Mouse (Mus musculus) adrenal gland, postnatal 0 days (tissue): ENCODE measurements around the gene Ptpro. TPM values are rescaled to one million over a fixed set of nuclear protein-coding genes. Genes with fewer than 3 reads are reported as not detected.

ENCODE experiments used
- polyA plus RNA-seq: library from polyadenylated mRNA; unstranded; fragments of >200 nt; fragmentation: Nextera tagmentation; extraction: Ambion mirVana; gene quantifications from 2 replicates; pipeline ENCODE4 v1.2.1, GENCODE M21; 2015

Gene Ptpro
- 3.0 and 5.0 TPM in 2 replicates for polyA plus RNA-seq

GRCm38 (mm10) chr6:137252194-137252886 lies at the start of gene Ptpro:
Gene Ptpro (plus strand): TSS chr6:137252319.

Other genes with a start within 250 kb of the Ptpro start
- gene Rerg, start 81.8 kb upstream of the Ptpro start, polyA plus RNA-seq, result 39.8 and 91.8 TPM in 2 replicates